ENCODE assay signal across 8 mouse cellular contexts in the genomic region with DNA sequence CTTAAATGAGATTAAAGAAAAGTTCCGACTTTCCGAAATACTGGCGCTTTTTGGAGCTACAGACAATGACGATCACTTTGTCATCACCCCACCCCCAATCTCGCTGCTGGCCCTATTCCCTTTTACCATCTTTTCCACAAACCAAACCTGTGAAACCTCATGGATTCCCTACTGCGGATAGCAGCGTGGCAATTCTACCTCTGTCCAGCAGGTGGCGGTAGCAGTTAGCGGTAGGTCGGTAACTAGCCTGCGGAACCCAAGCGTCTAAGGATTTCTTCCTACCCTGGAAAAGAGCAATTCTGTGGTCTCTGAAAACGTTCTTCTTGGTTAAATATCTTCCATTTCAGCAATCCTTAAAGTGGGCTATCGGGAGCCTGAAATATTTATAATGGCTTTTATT. TPM values are rescaled to one million over a fixed set of nuclear protein-coding genes. Genes with fewer than 3 reads are reported as not detected.
DNase-seq lines count a peak whose midpoint lies in the region; ATAC-seq and TF ChIP-seq lines count a peak whose summit lies in the region.

No protein-coding gene starts in this region.

- in situ Hi-C loops in CH12.LX (cut with MboI; ENCODE audit: low pct_ligation_motif_present, low pct_unique_long_range_greater_than_20kb, low sequenced_read_pairs) = loop anchor here (5.0 to 10.0 kb wide), 2 partner anchors 112 to 280 kb away; partner anchors contain the start of genes Nipal3 and Stpg1

- TF ChIP-seq EP300 in CH12.LX (IDR thresholded peaks at IDR 0.05; ENCODE audit: low read length) = no peak

- H3K27ac ChIP-seq in CH12.LX (ENCODE audit: insufficient read depth, low read depth) = no peak overlapping the region
- no peak overlapping the region for H3K27ac ChIP-seq in intestine, embryonic 14.5 days (ENCODE audit: low read depth)
- H3K27ac ChIP-seq in limb, embryonic 14.5 days (replicated peaks; ENCODE audit: low read depth, low read length) = no peak overlapping the region

- H3K9me3 ChIP-seq in CH12.LX (replicated peaks; ENCODE audit: low read length) = peaks cover 3% of the 10 kb centered on the region
- no peaks in the 10 kb centered on the region for H3K9me3 ChIP-seq in intestine, embryonic 14.5 days (ENCODE audit: control insufficient read depth, low read length)
- H3K9me3 ChIP-seq in limb, embryonic 14.5 days (ENCODE audit: control insufficient read depth, low read length) = no peaks in the 10 kb centered on the region

- ATAC-seq in intestine, embryonic 14.5 days (replicated peaks; ENCODE audit: low FRiP score, low TSS enrichment, low read depth) = no peak; the same call in 1 of the 2 replicates
- ATAC-seq in limb, embryonic 14.5 days (ENCODE audit: low FRiP score, low read depth) = peak; percentile 46; the same call in 1 of the 2 replicates

- H3K27me3 ChIP-seq in CH12.LX (replicated peaks) = peaks cover 30% of the 10 kb centered on the region
- H3K27me3 ChIP-seq in intestine, embryonic 14.5 days (replicated peaks; ENCODE audit: control insufficient read depth, insufficient read depth, low read length) = no peaks in the 10 kb centered on the region
- no peaks in the 10 kb centered on the region for H3K27me3 ChIP-seq in limb, embryonic 14.5 days (ENCODE audit: control insufficient read depth, insufficient read depth, low read length)

- H3K79me2 ChIP-seq in CH12.LX (replicated peaks; ENCODE audit: control insufficient read depth, extremely low read depth, insufficient read depth, poor library complexity, severe bottlenecking) = no peaks in the 10 kb centered on the region

- no peak overlapping the region; the same call in 1 of the 2 replicates for H3K4me2 ChIP-seq in CH12.LX (ENCODE audit: insufficient read depth, low read depth, poor library complexity, severe bottlenecking)
- no peak overlapping the region for H3K4me2 ChIP-seq in intestine, embryonic 14.5 days (ENCODE audit: low read length)
- H3K4me2 ChIP-seq in limb, embryonic 14.5 days (replicated peaks; ENCODE audit: low read depth, low read length, severe bottlenecking) = no peak overlapping the region

- TF ChIP-seq RAD21 in CH12.LX (IDR thresholded peaks at IDR 0.05; ENCODE audit: low read depth, low read length) = peak; percentile 55

- H3K36me3 ChIP-seq in CH12.LX (replicated peaks in 1 of 2; ENCODE audit: control insufficient read depth in 1 of 2, insufficient read depth in 1 of 2, low read length in 1 of 2) = no peaks in the 10 kb centered on the region
- no peaks in the 10 kb centered on the region for H3K36me3 ChIP-seq in intestine, embryonic 14.5 days (ENCODE audit: control insufficient read depth, insufficient read depth, low read length)
- no peaks in the 10 kb centered on the region for H3K36me3 ChIP-seq in limb, embryonic 14.5 days (ENCODE audit: control insufficient read depth, insufficient read depth, low read length)

- peak; percentile 70 to 76 for TF ChIP-seq CTCF in CH12.LX (conservative IDR thresholded peaks at IDR 0.05 in 1 of 2, IDR thresholded peaks at IDR 0.05 in 1 of 2; ENCODE audit: low read depth in 2 of 2, low read length in 2 of 2)

- H3K4me1 ChIP-seq in CH12.LX (ENCODE audit: control insufficient read depth in 1 of 2, insufficient read depth in 2 of 2) = no peaks in the 10 kb centered on the region
- H3K4me1 ChIP-seq in intestine, embryonic 14.5 days (replicated peaks; ENCODE audit: control insufficient read depth, insufficient read depth, low read length) = no peaks in the 10 kb centered on the region
- no peaks in the 10 kb centered on the region for H3K4me1 ChIP-seq in limb, embryonic 14.5 days (ENCODE audit: control insufficient read depth, insufficient read depth, low read length)

- peak; percentile 84 for DNase-seq in 416B (ENCODE audit: low read depth)
- DNase-seq in CH12.LX (ENCODE audit: extremely low read depth) = peak; percentile 80
- peak; percentile 66 for DNase-seq in c-Kit-negative CD71-positive TER-119-positive erythroid progenitor cells, embryonic 14.5 days (ENCODE audit: low read depth, low spot score)
- DNase-seq in fibroblast of lung, adult 2 months (ENCODE audit: low read depth) = peak; percentile 54
- peak; percentile 87 for DNase-seq in intestine, embryonic 14.5 days (ENCODE audit: low spot score)
- peak; percentile 88 for DNase-seq in limb, embryonic 14.5 days (ENCODE audit: low spot score)
- DNase-seq in retina, postnatal 7 days (ENCODE audit: low read depth, low spot score) = peak; percentile 65
- DNase-seq in yolk sac, embryonic 10.5 days (ENCODE audit: low spot score) = peak; percentile 69

- H3K4me3 ChIP-seq in CH12.LX (replicated peaks in 1 of 3; ENCODE audit: low read depth in 2 of 3, low read length in 2 of 3, poor library complexity in 1 of 3) = no peak overlapping the region
- H3K4me3 ChIP-seq in intestine, embryonic 14.5 days (ENCODE audit: low read depth, low read length) = no peak overlapping the region
- H3K4me3 ChIP-seq in limb, embryonic 14.5 days (replicated peaks; ENCODE audit: low read length) = no peak overlapping the region

- WGBS in intestine, embryonic 14.5 days = 4% methylated on average over 14 of the region's 14 CpGs
- WGBS in limb, embryonic 14.5 days = 3% methylated on average over 14 of the region's 14 CpGs

- H3K9ac ChIP-seq in CH12.LX (ENCODE audit: insufficient read depth, low read depth) = no peak overlapping the region
- H3K9ac ChIP-seq in intestine, embryonic 14.5 days (ENCODE audit: low read length) = no peak overlapping the region
- no peak overlapping the region for H3K9ac ChIP-seq in limb, embryonic 14.5 days (ENCODE audit: low read depth, low read length, severe bottlenecking)

- no peak for TF ChIP-seq POLR2A in CH12.LX (IDR thresholded peaks at IDR 0.05; ENCODE audit: low read depth, low read length)
- TF ChIP-seq POLR2A in limb, embryonic 14.5 days (IDR thresholded peaks at IDR 0.05; ENCODE audit: borderline replicate concordance, extremely low read depth, insufficient read depth, insufficient read length) = no peak; the same call in 1 of the 2 replicates

- dilution Hi-C loops in CH12.LX (cut with MboI; ENCODE audit: extremely low pct_ligation_motif_present, extremely low pct_unique_long_range_greater_than_20kb, low sequenced_read_pairs) = no loop called here

TF ChIP-seq in CH12.LX, 34 proteins besides CTCF, POLR2A, EP300 and RAD21 (continues in another document):
- TF ChIP-seq PAX5 (IDR thresholded peaks at IDR 0.05; ENCODE audit: low read length) = no peak
- no peak for TF ChIP-seq HCFC1 (IDR thresholded peaks at IDR 0.05; ENCODE audit: low read depth, low read length)
- no peak for TF ChIP-seq MAFK (IDR thresholded peaks at IDR 0.05; ENCODE audit: insufficient replicate concordance, low read length)
- no peak for TF ChIP-seq MXI1 (IDR thresholded peaks at IDR 0.05; ENCODE audit: low read depth, low read length)
- 0 out of 2 replicates have a peak, but pooled peaks have one; percentile 14 for TF ChIP-seq MEF2A (IDR thresholded peaks at IDR 0.05; ENCODE audit: borderline replicate concordance, low read depth, low read length)
- TF ChIP-seq USF1 (IDR thresholded peaks at IDR 0.05; ENCODE audit: low read depth, low read length) = no peak
- peak; percentile 73 for TF ChIP-seq ZNF384 (IDR thresholded peaks at IDR 0.05; ENCODE audit: low read depth, low read length)
- TF ChIP-seq IRF4 (IDR thresholded peaks at IDR 0.05; ENCODE audit: low read depth, low read length) = no peak
- TF ChIP-seq UBTF (IDR thresholded peaks at IDR 0.05; ENCODE audit: low read depth, low read length) = no peak
- TF ChIP-seq MAZ (IDR thresholded peaks at IDR 0.05; ENCODE audit: low read depth, low read length) = no peak
- TF ChIP-seq CHD1 (IDR thresholded peaks at IDR 0.05; ENCODE audit: low read depth, low read length) = no peak
- no peak for TF ChIP-seq JUND (conservative IDR thresholded peaks at IDR 0.05; ENCODE audit: low read depth, low read length)
- no peak for TF ChIP-seq ZC3H11A (IDR thresholded peaks at IDR 0.05; ENCODE audit: low read depth, low read length)
- TF ChIP-seq NELFE (IDR thresholded peaks at IDR 0.05; ENCODE audit: low read depth, low read length) = no peak
- no peak for TF ChIP-seq USF2 (conservative IDR thresholded peaks at IDR 0.05; ENCODE audit: low read depth, low read length)
- 0 out of 2 replicates have a peak, but pooled peaks have one; percentile 16 for TF ChIP-seq MYC (IDR thresholded peaks at IDR 0.05; ENCODE audit: low read depth, low read length)
- no peak for TF ChIP-seq TBP (conservative IDR thresholded peaks at IDR 0.05; ENCODE audit: low read depth, low read length)
- no peak for TF ChIP-seq BHLHE40 (IDR thresholded peaks at IDR 0.05; ENCODE audit: low read depth, low read length)
- TF ChIP-seq ETS1 (conservative IDR thresholded peaks at IDR 0.05; ENCODE audit: low read depth, low read length) = no peak
- no peak for TF ChIP-seq CHD2 (IDR thresholded peaks at IDR 0.05; ENCODE audit: low read length)
- no peak for TF ChIP-seq POLR2AphosphoS2 (IDR thresholded peaks at IDR 0.05; ENCODE audit: low read depth, low read length)
- no peak for TF ChIP-seq NRF1 (IDR thresholded peaks at IDR 0.05; ENCODE audit: low read depth, low read length)
- TF ChIP-seq ZKSCAN1 (IDR thresholded peaks at IDR 0.05; ENCODE audit: borderline replicate concordance, low read depth, low read length) = no peak

RNA-seq across cellular contexts. Expression of gene Ncmap, which starts 15.7 kb away (rescaled TPM):
- not detected in 2 replicates for total RNA-seq in CH12.LX (2012; rRNA removed)
- not detected in 2 replicates for total RNA-seq in CH12.LX (2014; rRNA removed)
- not detected in 2 replicates for polyA plus RNA-seq in CH12.LX (2012; ENCODE audit: insufficient read length, low read depth)
- 10.8 and 11.8 TPM in 2 replicates for polyA plus RNA-seq in intestine, embryonic 14.5 days (2014; fragmentation: Nextera tagmentation; extraction: Ambion mirVana)
- polyA plus RNA-seq in limb, embryonic 14.5 days (2012; rRNA removed) = 20.9 and 30.3 TPM in 2 replicates
- polyA plus RNA-seq in limb, embryonic 14.5 days (2014; fragmentation: Nextera tagmentation; extraction: Ambion mirVana) = 11.9 and 12.8 TPM in 2 replicates

RNA-seq across cellular contexts. Expression of gene Srrm1, which starts 29.2 kb away (rescaled TPM):
- 23.6 and 26.0 TPM in 2 replicates for total RNA-seq in CH12.LX (2012; rRNA removed)
- 12.3 and 14.2 TPM in 2 replicates for total RNA-seq in CH12.LX (2014; rRNA removed)
- polyA plus RNA-seq in CH12.LX (2012; ENCODE audit: insufficient read length, low read depth) = 171 and 180 TPM in 2 replicates
- 201 and 215 TPM in 2 replicates for polyA plus RNA-seq in intestine, embryonic 14.5 days (2014; fragmentation: Nextera tagmentation; extraction: Ambion mirVana)
- 158 and 197 TPM in 2 replicates for polyA plus RNA-seq in limb, embryonic 14.5 days (2012; rRNA removed)
- 176 and 202 TPM in 2 replicates for polyA plus RNA-seq in limb, embryonic 14.5 days (2014; fragmentation: Nextera tagmentation; extraction: Ambion mirVana)

RNA-seq across cellular contexts. Expression of gene Rcan3, which starts 51.3 kb away (rescaled TPM):
- total RNA-seq in CH12.LX (2012; rRNA removed) = 4.2 and 4.9 TPM in 2 replicates
- total RNA-seq in CH12.LX (2014; rRNA removed) = 2.0 and 3.0 TPM in 2 replicates
- 2.3 and 2.5 TPM in 2 replicates for polyA plus RNA-seq in CH12.LX (2012; ENCODE audit: insufficient read length, low read depth)
- polyA plus RNA-seq in intestine, embryonic 14.5 days (2014; fragmentation: Nextera tagmentation; extraction: Ambion mirVana) = 16.1 and 18.4 TPM in 2 replicates
- polyA plus RNA-seq in limb, embryonic 14.5 days (2012; rRNA removed) = 16.1 and 18.0 TPM in 2 replicates
- polyA plus RNA-seq in limb, embryonic 14.5 days (2014; fragmentation: Nextera tagmentation; extraction: Ambion mirVana) = 14.0 and 17.3 TPM in 2 replicates

Comparison
In these comparisons a context has a peak if more than half of its experiments do, and no peak if none do; other contexts are left out.
1. RNA of gene Ncmap, which starts 15.7 kb away (polyA plus RNA-seq): 11.9 to 30.3 TPM in limb, embryonic 14.5 days and 10.8 to 11.8 TPM in intestine, embryonic 14.5 days; not detected in CH12.LX; every median in the first group is over 10 times any median in the second.
2. Peak in every context shown above with its lines, with median percentiles within 50 percentile points of each other: DNase-seq.